Mouse (Mus musculus): Measurements from ENCODE around the gene Vmn2r31. TPM values are rescaled to one million over a fixed set of nuclear protein-coding genes. Genes with fewer than 3 reads are reported as not detected.
"Not testable (repeated sequence)": the region's sequence is repeated elsewhere in the genome, so short reads cannot be mapped to it uniquely, and the experiment has no call there.

The Vmn2r31 gene
- polyA plus RNA-seq (2014; fragmentation: Nextera tagmentation; extraction: Ambion mirVana), result not detected in 2 replicates

DNA sequence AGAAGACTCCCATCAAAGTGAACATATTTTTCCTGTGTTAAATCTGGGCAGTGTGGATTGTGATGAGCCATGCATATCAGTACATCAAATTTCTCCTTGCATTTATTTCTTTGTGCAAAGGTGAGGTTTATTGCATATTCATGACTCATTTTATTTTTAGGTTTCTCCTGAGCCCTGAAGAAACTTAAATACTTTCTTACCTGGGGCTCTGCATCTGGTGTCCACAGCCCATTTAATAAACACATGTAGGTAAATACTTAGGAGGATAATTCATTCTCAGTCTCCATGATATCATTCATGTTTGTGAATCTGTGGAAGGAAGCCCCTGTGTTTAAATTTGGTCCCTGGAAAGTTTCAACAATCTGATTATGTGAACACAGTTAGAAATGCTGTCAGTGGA, at the start of gene Vmn2r31:
TSS of gene Vmn2r31 (minus strand) at position 101 of the 400 bp plus-strand sequence.
- not testable (repeated sequence) for H3K27me3 ChIP-seq (ENCODE audit: control insufficient read depth, insufficient read depth, low read length); H3K4me1 ChIP-seq (ENCODE audit: control insufficient read depth, insufficient read depth, low read length); H3K27ac ChIP-seq (ENCODE audit: low read depth, low read length); H3K4me3 ChIP-seq (ENCODE audit: low read depth, low read length); H3K9ac ChIP-seq (ENCODE audit: low read length); DNase-seq (ENCODE audit: low spot score); ATAC-seq (ENCODE audit: insufficient read depth, low FRiP score, low TSS enrichment); H3K9me3 ChIP-seq (ENCODE audit: control insufficient read depth, low read length); H3K4me2 ChIP-seq (ENCODE audit: low read depth); H3K36me3 ChIP-seq (ENCODE audit: control insufficient read depth, insufficient read depth, low read length)

DNA sequence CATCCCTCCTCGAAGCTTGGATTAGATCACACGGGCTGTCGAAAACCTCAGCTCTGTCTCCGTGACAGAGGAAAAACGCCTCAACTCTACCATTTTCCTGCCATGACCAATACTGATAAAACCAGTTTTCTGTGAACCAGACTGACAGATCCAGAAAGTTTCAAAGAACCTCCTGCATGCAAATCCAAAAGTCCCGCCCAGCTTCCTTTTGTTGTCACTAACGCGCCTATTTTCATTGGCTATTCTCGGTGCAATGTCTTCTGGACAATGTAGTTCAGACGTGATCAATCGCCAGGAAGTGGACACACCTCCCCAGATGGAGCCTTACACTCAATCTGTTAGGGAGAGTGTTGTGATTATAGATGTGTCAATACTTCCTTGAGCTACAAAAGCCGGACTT, 25.1 kb downstream of the Vmn2r31 start, which contains the start of gene Gm45783:
TSS of gene Gm45783 (minus strand) at position 143 of the 400 bp plus-strand sequence.
- 51% methylated on average over 12 of the region's 12 CpGs for WGBS
- H3K9ac ChIP-seq (ENCODE audit: low read length); ATAC-seq (ENCODE audit: insufficient read depth, low FRiP score, low TSS enrichment); H3K27ac ChIP-seq (ENCODE audit: low read depth, low read length); H3K27me3 ChIP-seq (ENCODE audit: control insufficient read depth, insufficient read depth, low read length); H3K4me1 ChIP-seq (ENCODE audit: control insufficient read depth, insufficient read depth, low read length); H3K4me3 ChIP-seq (ENCODE audit: low read depth, low read length); H3K9me3 ChIP-seq (ENCODE audit: control insufficient read depth, low read length); H3K4me2 ChIP-seq (ENCODE audit: low read depth); DNase-seq (ENCODE audit: low spot score); H3K36me3 ChIP-seq (ENCODE audit: control insufficient read depth, insufficient read depth, low read length): not testable (repeated sequence)

DNA sequence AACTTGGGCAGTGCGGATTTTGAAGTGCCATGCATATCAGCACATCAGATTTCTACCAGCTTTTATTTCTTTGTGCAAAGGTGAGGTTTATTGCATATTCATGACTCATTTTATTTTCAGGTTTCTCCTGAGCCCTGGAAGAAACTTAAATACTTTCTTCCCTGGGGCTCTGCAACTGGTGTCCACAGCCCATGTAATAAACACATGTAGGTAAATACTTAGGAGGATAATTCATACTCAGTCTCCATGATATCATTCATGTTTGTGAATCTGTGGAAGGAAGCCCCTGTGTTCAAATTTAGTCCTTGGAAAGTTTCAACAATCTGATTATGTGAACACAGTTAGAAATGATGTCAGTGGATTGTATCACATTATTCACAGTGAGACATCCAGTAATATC, 62.0 kb downstream of the Vmn2r31 start, which contains the start of gene Vmn2r30:
TSS of gene Vmn2r30 (minus strand) at position 101 of the 400 bp plus-strand sequence.
- not testable (repeated sequence) for H3K4me1 ChIP-seq (ENCODE audit: control insufficient read depth, insufficient read depth, low read length); H3K4me3 ChIP-seq (ENCODE audit: low read depth, low read length); DNase-seq (ENCODE audit: low spot score); ATAC-seq (ENCODE audit: insufficient read depth, low FRiP score, low TSS enrichment); H3K27me3 ChIP-seq (ENCODE audit: control insufficient read depth, insufficient read depth, low read length); H3K9ac ChIP-seq (ENCODE audit: low read length); H3K4me2 ChIP-seq (ENCODE audit: low read depth); H3K27ac ChIP-seq (ENCODE audit: low read depth, low read length); H3K9me3 ChIP-seq (ENCODE audit: control insufficient read depth, low read length); H3K36me3 ChIP-seq (ENCODE audit: control insufficient read depth, insufficient read depth, low read length)
- no CpG with 5 or more reads among the region's 1 CpGs for WGBS

Other genes with a start within 250 kb of the Vmn2r31 start
- gene Zfp418, start 228.4 kb downstream of the Vmn2r31 start, polyA plus RNA-seq (2014; fragmentation: Nextera tagmentation; extraction: Ambion mirVana), result 3.6 and 4.0 TPM in 2 replicates
- 11.0 and 11.1 TPM in 2 replicates for gene Zfp772, start 189.7 kb downstream of the Vmn2r31 start, polyA plus RNA-seq (2014; fragmentation: Nextera tagmentation; extraction: Ambion mirVana)
- 0.16 and 0.33 TPM in 2 replicates for gene Vmn2r29, start 152.4 kb downstream of the Vmn2r31 start, polyA plus RNA-seq (2014; fragmentation: Nextera tagmentation; extraction: Ambion mirVana)
- gene Gm45844, start 121.4 kb downstream of the Vmn2r31 start, polyA plus RNA-seq (2014; fragmentation: Nextera tagmentation; extraction: Ambion mirVana), result 1.1 and 2.0 TPM in 2 replicates
- 68.7 and 71.9 TPM in 2 replicates for gene Clcn4, start 98.9 kb downstream of the Vmn2r31 start, polyA plus RNA-seq (2014; fragmentation: Nextera tagmentation; extraction: Ambion mirVana)
- gene Vmn2r30, start 62.1 kb downstream of the Vmn2r31 start, polyA plus RNA-seq (2014; fragmentation: Nextera tagmentation; extraction: Ambion mirVana), result not detected in 2 replicates
- not detected in 2 replicates for gene Gm45783, start 25.1 kb downstream of the Vmn2r31 start, polyA plus RNA-seq (2014; fragmentation: Nextera tagmentation; extraction: Ambion mirVana)
- gene Vmn2r32, start 80.3 kb upstream of the Vmn2r31 start, polyA plus RNA-seq (2014; fragmentation: Nextera tagmentation; extraction: Ambion mirVana), result not detected in 2 replicates
- gene Vmn2r33, start 167.1 kb upstream of the Vmn2r31 start, polyA plus RNA-seq (2014; fragmentation: Nextera tagmentation; extraction: Ambion mirVana), result not detected in 2 replicates